8 mouse cellular contexts compared by ENCODE assay signal in genomic region chr17:45618941-45619385, GRCm38 (mm10). TPM values are rescaled to one million over a fixed set of nuclear protein-coding genes. Genes with fewer than 3 reads are reported as not detected.
DNase-seq lines count a peak whose midpoint lies in the region; ATAC-seq and TF ChIP-seq lines count a peak whose summit lies in the region.

No protein-coding gene starts in this region.

- H3K36me3 ChIP-seq in spleen, adult 2 months (ENCODE audit: control insufficient read depth, insufficient read depth, low read length) = no peaks in the 10 kb centered on the region
- H3K36me3 ChIP-seq in intestine, embryonic 16.5 days (ENCODE audit: control insufficient read depth, insufficient read depth, low read length) = no peaks in the 10 kb centered on the region
- H3K36me3 ChIP-seq in liver, postnatal 0 days (replicated peaks; ENCODE audit: insufficient read depth, low read length) = no peaks in the 10 kb centered on the region
- H3K36me3 ChIP-seq in stomach, embryonic 14.5 days (ENCODE audit: control insufficient read depth, insufficient read depth, low read length) = no peaks in the 10 kb centered on the region

- H3K27me3 ChIP-seq in spleen, adult 2 months (ENCODE audit: control insufficient read depth, insufficient read depth, low read length) = no peaks in the 10 kb centered on the region
- no peaks in the 10 kb centered on the region for H3K27me3 ChIP-seq in intestine, embryonic 16.5 days (replicated peaks; ENCODE audit: control insufficient read depth, insufficient read depth, low read length)
- H3K27me3 ChIP-seq in liver, postnatal 0 days (ENCODE audit: insufficient read depth, low read length) = no peaks in the 10 kb centered on the region
- no peaks in the 10 kb centered on the region for H3K27me3 ChIP-seq in stomach, embryonic 14.5 days (ENCODE audit: control insufficient read depth, insufficient read depth, low read length)

- peak in 1 of 2 experiments; percentile 30 for DNase-seq in spleen, adult 2 months (ENCODE audit: low read depth in 1 of 2, low spot score in 2 of 2)
- DNase-seq in spleen, adult 12 weeks (ENCODE audit: low spot score) = no peak
- peak; percentile 98 for DNase-seq in heart, adult 11 months
- peak; percentile 60 for DNase-seq in liver, postnatal 0 days
- DNase-seq in cerebellum, adult 11-12 months = no peak
- no peak for DNase-seq in right cerebral cortex, postnatal 4 days

- 8% methylated on average over 8 of the region's 8 CpGs for WGBS in spleen, adult 2 months
- WGBS in intestine, embryonic 16.5 days = 12% methylated on average over 8 of the region's 8 CpGs
- 13% methylated on average over 8 of the region's 8 CpGs for WGBS in liver, postnatal 0 days (ENCODE audit: insufficient replicate concordance)
- 22% methylated on average over 8 of the region's 8 CpGs for WGBS in stomach, embryonic 14.5 days

- no peak for TF ChIP-seq POLR2A in spleen, adult 2 months (IDR thresholded peaks at IDR 0.05; ENCODE audit: low read depth, low read length)

- no peak for TF ChIP-seq CTCF in spleen, adult 2 months (IDR thresholded peaks at IDR 0.05; ENCODE audit: extremely low read depth, insufficient read depth, insufficient read length, insufficient replicate concordance)
- TF ChIP-seq CTCF in liver, postnatal 0 days (IDR thresholded peaks at IDR 0.05; ENCODE audit: low read depth) = no peak

- peak overlapping the region; percentile 62 for H3K27ac ChIP-seq in spleen, adult 2 months (ENCODE audit: insufficient read depth, low read length)
- peak overlapping the region; percentile 79 for H3K27ac ChIP-seq in intestine, embryonic 16.5 days (ENCODE audit: low read length)
- peak overlapping the region; percentile 89 for H3K27ac ChIP-seq in liver, postnatal 0 days (ENCODE audit: low read depth)
- H3K27ac ChIP-seq in stomach, embryonic 14.5 days (ENCODE audit: low read length) = peak overlapping the region; percentile 74

- H3K9me3 ChIP-seq in intestine, embryonic 16.5 days (ENCODE audit: control insufficient read depth, low read length) = no peaks in the 10 kb centered on the region
- H3K9me3 ChIP-seq in liver, postnatal 0 days (ENCODE audit: low read length) = no peaks in the 10 kb centered on the region
- H3K9me3 ChIP-seq in stomach, embryonic 14.5 days (ENCODE audit: control insufficient read depth, low read depth, low read length) = no peaks in the 10 kb centered on the region

- H3K4me3 ChIP-seq in spleen, adult 2 months (ENCODE audit: extremely low read depth, insufficient read depth, insufficient read length) = peak overlapping the region; percentile 37; the same call in 1 of the 2 replicates
- H3K4me3 ChIP-seq in intestine, embryonic 16.5 days (ENCODE audit: low read length) = peak overlapping the region; percentile 37
- peak overlapping the region; percentile 41 for H3K4me3 ChIP-seq in liver, postnatal 0 days (ENCODE audit: low read depth, low read length)
- H3K4me3 ChIP-seq in stomach, embryonic 14.5 days (ENCODE audit: low read depth, low read length) = 0 out of 2 replicates have a peak overlapping the region, but pooled peaks have one; percentile 5

- peak overlapping the region; percentile 65 for H3K9ac ChIP-seq in intestine, embryonic 16.5 days (ENCODE audit: low read depth, low read length)
- peak overlapping the region; percentile 57 for H3K9ac ChIP-seq in liver, postnatal 0 days (replicated peaks)
- peak overlapping the region; percentile 29; the same call in 1 of the 2 replicates for H3K9ac ChIP-seq in stomach, embryonic 14.5 days (replicated peaks; ENCODE audit: low read depth, low read length)

- peaks cover 3% of the 10 kb centered on the region; the same call in 1 of the 2 replicates for H3K4me1 ChIP-seq in spleen, adult 2 months (ENCODE audit: control insufficient read depth, insufficient read depth, insufficient read length)
- peaks cover 10% of the 10 kb centered on the region for H3K4me1 ChIP-seq in intestine, embryonic 16.5 days (ENCODE audit: control insufficient read depth, insufficient read depth, low read length)
- peaks cover 18% of the 10 kb centered on the region for H3K4me1 ChIP-seq in liver, postnatal 0 days (ENCODE audit: insufficient read depth)
- peaks cover 11% of the 10 kb centered on the region; the same call in 1 of the 2 replicates for H3K4me1 ChIP-seq in stomach, embryonic 14.5 days (ENCODE audit: control insufficient read depth, insufficient read depth, low read length)

- no peak for TF ChIP-seq EP300 in liver, postnatal 0 days (IDR thresholded peaks at IDR 0.05; ENCODE audit: low read depth)

- peak overlapping the region; percentile 48 for H3K4me2 ChIP-seq in intestine, embryonic 16.5 days (ENCODE audit: low read depth, low read length)
- H3K4me2 ChIP-seq in liver, postnatal 0 days (ENCODE audit: low read depth, low read length) = peak overlapping the region; percentile 70
- peak overlapping the region; percentile 31 for H3K4me2 ChIP-seq in stomach, embryonic 14.5 days (replicated peaks; ENCODE audit: low read depth, low read length)

- peak; percentile 83 for ATAC-seq in intestine, embryonic 16.5 days
- peak; percentile 73 for ATAC-seq in liver, postnatal 0 days
- no peak for ATAC-seq in stomach, embryonic 14.5 days (ENCODE audit: insufficient number of reproducible peaks, insufficient read depth, low FRiP score, low read depth)

RNA-seq across cellular contexts. Expression of gene Mymx, which starts 17.1 kb away (rescaled TPM):
- polyA plus RNA-seq in spleen, adult 2 months (2012; rRNA removed) = not detected in 2 replicates
- polyA plus RNA-seq in intestine, embryonic 16.5 days (2015; fragmentation: Nextera tagmentation; extraction: Ambion mirVana) = 0.22 and 0.64 TPM in 2 replicates
- polyA plus RNA-seq in liver, postnatal 0 days (2015; fragmentation: Nextera tagmentation; extraction: Ambion mirVana) = 0.19 TPM in 1 of 2 replicates, not detected in the other
- polyA plus RNA-seq in stomach, embryonic 14.5 days (2014; fragmentation: Nextera tagmentation; extraction: Ambion mirVana) = 0.36 and 0.55 TPM in 2 replicates

RNA-seq across cellular contexts. Expression of gene Slc29a1, which starts 19.6 kb away (rescaled TPM):
- polyA plus RNA-seq in spleen, adult 2 months (2012; rRNA removed) = 108 and 122 TPM in 2 replicates
- 73.4 and 83.1 TPM in 2 replicates for polyA plus RNA-seq in intestine, embryonic 16.5 days (2015; fragmentation: Nextera tagmentation; extraction: Ambion mirVana)
- 83.0 and 91.6 TPM in 2 replicates for polyA plus RNA-seq in liver, postnatal 0 days (2015; fragmentation: Nextera tagmentation; extraction: Ambion mirVana)
- 72.2 and 73.0 TPM in 2 replicates for polyA plus RNA-seq in stomach, embryonic 14.5 days (2014; fragmentation: Nextera tagmentation; extraction: Ambion mirVana)

RNA-seq across cellular contexts. Expression of gene Capn11, which starts 40.2 kb away (rescaled TPM):
- polyA plus RNA-seq in spleen, adult 2 months (2012; rRNA removed) = not detected in 2 replicates
- polyA plus RNA-seq in intestine, embryonic 16.5 days (2015; fragmentation: Nextera tagmentation; extraction: Ambion mirVana) = 0.17 and 0.33 TPM in 2 replicates
- not detected in 2 replicates for polyA plus RNA-seq in liver, postnatal 0 days (2015; fragmentation: Nextera tagmentation; extraction: Ambion mirVana)
- polyA plus RNA-seq in stomach, embryonic 14.5 days (2014; fragmentation: Nextera tagmentation; extraction: Ambion mirVana) = not detected in 2 replicates

RNA-seq across cellular contexts. Expression of gene Hsp90ab1, which starts 45.9 kb away (rescaled TPM):
- 194 and 202 TPM in 2 replicates for polyA plus RNA-seq in spleen, adult 2 months (2012; rRNA removed)
- 1,309 and 1,475 TPM in 2 replicates for polyA plus RNA-seq in intestine, embryonic 16.5 days (2015; fragmentation: Nextera tagmentation; extraction: Ambion mirVana)
- polyA plus RNA-seq in liver, postnatal 0 days (2015; fragmentation: Nextera tagmentation; extraction: Ambion mirVana) = 419 and 445 TPM in 2 replicates
- 1,573 and 1,607 TPM in 2 replicates for polyA plus RNA-seq in stomach, embryonic 14.5 days (2014; fragmentation: Nextera tagmentation; extraction: Ambion mirVana)

RNA-seq across cellular contexts. Expression of gene Slc35b2, which starts 55.3 kb away (rescaled TPM):
- polyA plus RNA-seq in spleen, adult 2 months (2012; rRNA removed) = 70.9 and 71.3 TPM in 2 replicates
- polyA plus RNA-seq in intestine, embryonic 16.5 days (2015; fragmentation: Nextera tagmentation; extraction: Ambion mirVana) = 132 and 136 TPM in 2 replicates
- 47.7 and 47.9 TPM in 2 replicates for polyA plus RNA-seq in liver, postnatal 0 days (2015; fragmentation: Nextera tagmentation; extraction: Ambion mirVana)
- polyA plus RNA-seq in stomach, embryonic 14.5 days (2014; fragmentation: Nextera tagmentation; extraction: Ambion mirVana) = 117 and 120 TPM in 2 replicates

Comparison
In these comparisons a context has a peak if more than half of its experiments do, and no peak if none do; other contexts are left out.
1. DNase-seq: peak in heart, adult 11 months (single experiment) and liver, postnatal 0 days (single experiment); none in spleen, adult 12 weeks (single experiment), cerebellum, adult 11-12 months (single experiment) and right cerebral cortex, postnatal 4 days (single experiment).
2. Peak in every context shown above with its lines, with median percentiles within 50 percentile points of each other: H3K27ac ChIP-seq, H3K4me3 ChIP-seq, H3K4me2 ChIP-seq and H3K9ac ChIP-seq.